Mouse (Mus musculus) adrenal gland, postnatal 0 days (tissue): ENCODE measurements around the gene Prr5. TPM values are rescaled to one million over a fixed set of nuclear protein-coding genes. Genes with fewer than 3 reads are reported as not detected.

ENCODE experiments used
- polyA plus RNA-seq: library from polyadenylated mRNA; unstranded; fragments of >200 nt; fragmentation: Nextera tagmentation; extraction: Ambion mirVana; gene quantifications from 2 replicates; pipeline ENCODE4 v1.2.1, GENCODE M21; 2015

Prr5 gene
- 15.0 and 19.4 TPM in 2 replicates for polyA plus RNA-seq

GRCm38 (mm10) chr15:84668938-84669747 is at the start of gene Prr5:
Gene Prr5, plus strand, starts transcription at chr15:84669620.

GRCm38 (mm10) chr15:84719791-84720190 is 50.4 kb downstream of the Prr5 start, which contains the start of gene Arhgap8:
Gene Arhgap8, plus strand, starts transcription at chr15:84720052.

Other genes starting within 250 kb of the Prr5 start
- 0.37 and 0.69 TPM in 2 replicates for gene Shisal1, start 222.5 kb upstream of the Prr5 start, polyA plus RNA-seq
- gene Rtl6, start 111.8 kb upstream of the Prr5 start, polyA plus RNA-seq, result 7.5 and 7.7 TPM in 2 replicates
- gene Arhgap8, start 50.4 kb downstream of the Prr5 start, polyA plus RNA-seq, result 2.9 and 3.3 TPM in 2 replicates
- gene Phf21b, start 186.4 kb downstream of the Prr5 start, polyA plus RNA-seq, result 0.17 and 0.33 TPM in 2 replicates